Mouse (Mus musculus): ENCODE measurements around the gene Lyst. TPM values are rescaled to one million over a fixed set of nuclear protein-coding genes. Genes with fewer than 3 reads are reported as not detected.

The Lyst gene
- polyA plus RNA-seq, 1 experiment from 2014 or later, result 4.6 TPM

GRCm38 (mm10) chr13:13608311-13608710 is 18.1 kb downstream of the Lyst start:
- WGBS (ENCODE audit: insufficient replicate concordance), result 39% methylated on average over 1 of the region's 1 CpGs
- Histone ChIP-seq H3K4me1 (ENCODE audit: control insufficient read depth, low read depth, low read length) (no peaks in the 10 kb centered on the region), H3K9ac (ENCODE audit: low read depth, low read length) (no peak overlapping the region), H3K9me3 (replicated peaks; ENCODE audit: control insufficient read depth, low read length) (no peaks in the 10 kb centered on the region), H3K4me2 (ENCODE audit: low read depth, low read length) (no peak overlapping the region), H3K27ac (ENCODE audit: low read length) (no peak overlapping the region), H3K4me3 (ENCODE audit: low read depth, low read length) (no peak overlapping the region), H3K27me3 (ENCODE audit: control insufficient read depth, insufficient read depth, low read depth, low read length) (no peaks in the 10 kb centered on the region), H3K36me3 (ENCODE audit: control insufficient read depth, insufficient read depth) (no peaks in the 10 kb centered on the region; the same call in 1 of the 2 replicates)
- no peak for ATAC-seq (ENCODE audit: low read depth)

GRCm38 (mm10) chr13:13609655-13610054 is 19.5 kb downstream of the Lyst start:
- ATAC-seq (ENCODE audit: low read depth), result no peak
- Histone ChIP-seq H3K27ac (ENCODE audit: low read length) (no peak overlapping the region), H3K36me3 (ENCODE audit: control insufficient read depth, insufficient read depth) (no peaks in the 10 kb centered on the region; the same call in 1 of the 2 replicates), H3K4me3 (ENCODE audit: low read depth, low read length) (no peak overlapping the region), H3K4me2 (ENCODE audit: low read depth, low read length) (no peak overlapping the region), H3K27me3 (ENCODE audit: control insufficient read depth, insufficient read depth, low read depth, low read length) (no peaks in the 10 kb centered on the region), H3K9ac (ENCODE audit: low read depth, low read length) (no peak overlapping the region), H3K4me1 (ENCODE audit: control insufficient read depth, low read depth, low read length) (no peaks in the 10 kb centered on the region), H3K9me3 (replicated peaks; ENCODE audit: control insufficient read depth, low read length) (no peaks in the 10 kb centered on the region)
- 40% methylated on average over 2 of the region's 2 CpGs for WGBS (ENCODE audit: insufficient replicate concordance)

GRCm38 (mm10) chr13:13612882-13613281 is 22.7 kb downstream of the Lyst start:
- Histone ChIP-seq H3K4me2 (ENCODE audit: low read depth, low read length) (no peak overlapping the region), H3K36me3 (ENCODE audit: control insufficient read depth, insufficient read depth) (no peaks in the 10 kb centered on the region; the same call in 1 of the 2 replicates), H3K9me3 (replicated peaks; ENCODE audit: control insufficient read depth, low read length) (no peaks in the 10 kb centered on the region), H3K27me3 (ENCODE audit: control insufficient read depth, insufficient read depth, low read depth, low read length) (no peaks in the 10 kb centered on the region), H3K4me3 (ENCODE audit: low read depth, low read length) (no peak overlapping the region), H3K27ac (ENCODE audit: low read length) (no peak overlapping the region), H3K4me1 (ENCODE audit: control insufficient read depth, low read depth, low read length) (no peaks in the 10 kb centered on the region), H3K9ac (ENCODE audit: low read depth, low read length) (no peak overlapping the region)
- WGBS (ENCODE audit: insufficient replicate concordance), result 75% methylated on average over 1 of the region's 1 CpGs
- ATAC-seq (ENCODE audit: low read depth), result peak; percentile 19; the same call in 1 of the 2 replicates

GRCm38 (mm10) chr13:13614235-13614634 is 24.0 kb downstream of the Lyst start:
- H3K9ac ChIP-seq (ENCODE audit: low read depth, low read length), result no peak overlapping the region
- H3K4me1 ChIP-seq (ENCODE audit: control insufficient read depth, low read depth, low read length), result no peaks in the 10 kb centered on the region
- ATAC-seq (ENCODE audit: low read depth), result no peak
- H3K9me3 ChIP-seq (replicated peaks; ENCODE audit: control insufficient read depth, low read length), result no peaks in the 10 kb centered on the region
- no peak overlapping the region for H3K4me2 ChIP-seq (ENCODE audit: low read depth, low read length)
- H3K27me3 ChIP-seq (ENCODE audit: control insufficient read depth, insufficient read depth, low read depth, low read length), result no peaks in the 10 kb centered on the region
- H3K36me3 ChIP-seq (ENCODE audit: control insufficient read depth, insufficient read depth), result no peaks in the 10 kb centered on the region; the same call in 1 of the 2 replicates
- H3K4me3 ChIP-seq (ENCODE audit: low read depth, low read length), result no peak overlapping the region
- H3K27ac ChIP-seq (ENCODE audit: low read length), result no peak overlapping the region
- 61% methylated on average over 4 of the region's 4 CpGs for WGBS (ENCODE audit: insufficient replicate concordance)

- 69% methylated on average over 5 of the region's 5 CpGs for WGBS (ENCODE audit: insufficient replicate concordance)
Observed at GRCm38 (mm10) chr13:13621456-13621855, 31.3 kb downstream of the Lyst start.

GRCm38 (mm10) chr13:13622565-13622964 is 32.4 kb downstream of the Lyst start:
- no peak for ATAC-seq (ENCODE audit: low read depth)
- H3K27ac ChIP-seq (ENCODE audit: low read length), result no peak overlapping the region
- no peaks in the 10 kb centered on the region; the same call in 1 of the 2 replicates for H3K36me3 ChIP-seq (ENCODE audit: control insufficient read depth, insufficient read depth)
- no peak overlapping the region for H3K4me2 ChIP-seq (ENCODE audit: low read depth, low read length)
- H3K9me3 ChIP-seq (replicated peaks; ENCODE audit: control insufficient read depth, low read length), result no peaks in the 10 kb centered on the region
- no peaks in the 10 kb centered on the region for H3K27me3 ChIP-seq (ENCODE audit: control insufficient read depth, insufficient read depth, low read depth, low read length)
- H3K9ac ChIP-seq (ENCODE audit: low read depth, low read length), result no peak overlapping the region
- H3K4me3 ChIP-seq (ENCODE audit: low read depth, low read length), result no peak overlapping the region
- H3K4me1 ChIP-seq (ENCODE audit: control insufficient read depth, low read depth, low read length), result no peaks in the 10 kb centered on the region
- WGBS (ENCODE audit: insufficient replicate concordance), result 43% methylated on average over 3 of the region's 3 CpGs

More at GRCm38 (mm10) chr13:13621456-13621855, 31.3 kb downstream of the Lyst start:
- Histone ChIP-seq H3K9me3 (replicated peaks; ENCODE audit: control insufficient read depth, low read length) (no peaks in the 10 kb centered on the region), H3K27ac (ENCODE audit: low read length) (no peak overlapping the region), H3K27me3 (ENCODE audit: control insufficient read depth, insufficient read depth, low read depth, low read length) (no peaks in the 10 kb centered on the region), H3K4me3 (ENCODE audit: low read depth, low read length) (no peak overlapping the region), H3K9ac (ENCODE audit: low read depth, low read length) (no peak overlapping the region), H3K4me1 (ENCODE audit: control insufficient read depth, low read depth, low read length) (no peaks in the 10 kb centered on the region), H3K4me2 (ENCODE audit: low read depth, low read length) (no peak overlapping the region), H3K36me3 (ENCODE audit: control insufficient read depth, insufficient read depth) (no peaks in the 10 kb centered on the region; the same call in 1 of the 2 replicates)
- ATAC-seq (ENCODE audit: low read depth), result no peak

- no peak overlapping the region for H3K4me2 ChIP-seq (ENCODE audit: low read depth, low read length)
- no peaks in the 10 kb centered on the region for H3K27me3 ChIP-seq (ENCODE audit: control insufficient read depth, insufficient read depth, low read depth, low read length)
- 84% methylated on average over 1 of the region's 1 CpGs for WGBS (ENCODE audit: insufficient replicate concordance)
- no peaks in the 10 kb centered on the region for H3K9me3 ChIP-seq (replicated peaks; ENCODE audit: control insufficient read depth, low read length)
- H3K36me3 ChIP-seq (ENCODE audit: control insufficient read depth, insufficient read depth), result peaks cover 10% of the 10 kb centered on the region
- no peak for ATAC-seq (ENCODE audit: low read depth)
- H3K4me1 ChIP-seq (ENCODE audit: control insufficient read depth, low read depth, low read length), result no peaks in the 10 kb centered on the region
- H3K9ac ChIP-seq (ENCODE audit: low read depth, low read length), result no peak overlapping the region
- H3K27ac ChIP-seq (ENCODE audit: low read length), result no peak overlapping the region
- no peak overlapping the region for H3K4me3 ChIP-seq (ENCODE audit: low read depth, low read length)
Observed at GRCm38 (mm10) chr13:13633746-13634145, 43.5 kb downstream of the Lyst start.

- H3K27me3 ChIP-seq (ENCODE audit: control insufficient read depth, insufficient read depth, low read depth, low read length), result no peaks in the 10 kb centered on the region
- ATAC-seq (ENCODE audit: low read depth), result no peak
- WGBS (ENCODE audit: insufficient replicate concordance), result 80% methylated on average over 7 of the region's 7 CpGs
- no peak overlapping the region for H3K27ac ChIP-seq (ENCODE audit: low read length)
- H3K9ac ChIP-seq (ENCODE audit: low read depth, low read length), result no peak overlapping the region
- peaks cover 6% of the 10 kb centered on the region for H3K36me3 ChIP-seq (ENCODE audit: control insufficient read depth, insufficient read depth)
- no peak overlapping the region for H3K4me2 ChIP-seq (ENCODE audit: low read depth, low read length)
- no peaks in the 10 kb centered on the region for H3K9me3 ChIP-seq (replicated peaks; ENCODE audit: control insufficient read depth, low read length)
- H3K4me1 ChIP-seq (ENCODE audit: control insufficient read depth, low read depth, low read length), result no peaks in the 10 kb centered on the region
- H3K4me3 ChIP-seq (ENCODE audit: low read depth, low read length), result no peak overlapping the region
Observed at GRCm38 (mm10) chr13:13634706-13635105, 44.5 kb downstream of the Lyst start.

- Histone ChIP-seq H3K4me2 (ENCODE audit: low read depth, low read length) (no peak overlapping the region), H3K27ac (ENCODE audit: low read length) (no peak overlapping the region), H3K27me3 (ENCODE audit: control insufficient read depth, insufficient read depth, low read depth, low read length) (no peaks in the 10 kb centered on the region), H3K4me3 (ENCODE audit: low read depth, low read length) (no peak overlapping the region), H3K36me3 (ENCODE audit: control insufficient read depth, insufficient read depth) (peaks cover 6% of the 10 kb centered on the region), H3K4me1 (ENCODE audit: control insufficient read depth, low read depth, low read length) (no peaks in the 10 kb centered on the region), H3K9me3 (replicated peaks; ENCODE audit: control insufficient read depth, low read length) (no peaks in the 10 kb centered on the region), H3K9ac (ENCODE audit: low read depth, low read length) (no peak overlapping the region)
- ATAC-seq (ENCODE audit: low read depth), result no peak
- 80% methylated on average over 12 of the region's 12 CpGs for WGBS (ENCODE audit: insufficient replicate concordance)
Observed at GRCm38 (mm10) chr13:13635224-13635623, 45.0 kb downstream of the Lyst start.
